Mouse (Mus musculus): ENCODE measurements around the gene Galnt2.

DNA sequence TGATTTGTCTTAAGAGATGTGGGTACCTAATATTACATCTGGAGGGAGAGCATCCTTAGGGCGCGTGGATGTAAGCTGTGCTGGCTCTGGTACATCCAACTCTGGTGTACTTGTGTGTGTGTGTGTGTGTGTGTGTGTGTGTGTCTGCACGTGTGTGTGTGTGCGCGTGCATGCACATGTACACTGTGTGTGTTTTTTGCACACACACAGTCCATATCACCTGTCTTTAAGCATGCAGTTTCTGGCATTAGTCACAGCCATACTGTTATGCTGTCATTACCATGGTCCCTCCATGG is 48.4 kb downstream of the Galnt2 start:
- no peak for TF ChIP-seq CTCF (IDR thresholded peaks at IDR 0.05; ENCODE audit: low read depth)
- TF ChIP-seq EP300 (IDR thresholded peaks at IDR 0.05; ENCODE audit: low read depth): no peak

Data from heart, postnatal 0 days (tissue).